Mouse (Mus musculus) heart, embryonic 11.5 days (tissue): ENCODE data around the gene Atpaf1. TPM values are rescaled to one million over a fixed set of nuclear protein-coding genes. Genes with fewer than 3 reads are reported as not detected.

ENCODE experiments used
- ATAC-seq: fragments of 200-750 bp; cut with Nextera tagmentation; replicated peaks from 2 replicates; pipeline ENCODE4 v1.8.0; 2017; ENCODE audit warnings: moderate library complexity; ENCODE audit not compliant: insufficient number of reproducible peaks, low FRiP score, low TSS enrichment
- H3K27ac ChIP-seq: fragments of 300-500 bp; sonication (generic); 2 replicates; pipeline ENCODE4 v1.5.1; 2014; ENCODE audit warnings: mild to moderate bottlenecking, low read depth, low read length
- H3K27me3 ChIP-seq: fragments of 300-500 bp; sonication (generic); 2 replicates; pipeline ENCODE4 v1.6.1; 2014; ENCODE audit warnings: mild to moderate bottlenecking, low read length, mixed read lengths; ENCODE audit not compliant: control insufficient read depth, insufficient read depth
- H3K36me3 ChIP-seq: fragments of 300-500 bp; sonication (generic); 2 replicates; pipeline ENCODE4 v1.6.1; 2014; ENCODE audit warnings: mild to moderate bottlenecking, low read length, moderate library complexity, mixed read lengths; ENCODE audit not compliant: control insufficient read depth, insufficient read depth
- H3K4me1 ChIP-seq: fragments of 300-500 bp; sonication (generic); 2 replicates; pipeline ENCODE4 v1.6.1; 2014; ENCODE audit warnings: low read length; ENCODE audit not compliant: control insufficient read depth, insufficient read depth
- H3K4me2 ChIP-seq: fragments of 300-500 bp; sonication (generic); 2 replicates; pipeline ENCODE4 v1.6.1; 2014; ENCODE audit warnings: mild to moderate bottlenecking, moderate library complexity
- H3K4me3 ChIP-seq: fragments of 300-500 bp; sonication (generic); 2 replicates; pipeline ENCODE4 v1.5.1; 2014; ENCODE audit warnings: low read depth, low read length
- H3K9ac ChIP-seq: fragments of 300-500 bp; sonication (generic); 2 replicates; pipeline ENCODE4 v1.6.1; 2014; ENCODE audit warnings: mild to moderate bottlenecking, low read depth, low read length, moderate library complexity
- H3K9me3 ChIP-seq: fragments of 300-500 bp; sonication (generic); replicated peaks from 2 replicates; pipeline ENCODE4 v1.6.1; 2016; ENCODE audit warnings: low read length; ENCODE audit not compliant: control insufficient read depth
- WGBS: fragments of 180-500 bp; shearing (Covaris S2); extraction: QIAGEN DNeasy Blood & Tissue Kit; methylation state at CpG from one replicate; pipeline ENCODE4 v1.1.7; 2014; ENCODE audit not compliant: insufficient replicate concordance; 5-methylcytosine and 5-hydroxymethylcytosine counted together
- polyA plus RNA-seq: library from polyadenylated mRNA; unstranded; fragments of >200 nt; fragmentation: Nextera tagmentation; extraction: Ambion mirVana; gene quantifications from 2 replicates; pipeline ENCODE4 v1.2.1, GENCODE M21; 2014

The Atpaf1 gene
- polyA plus RNA-seq, 1 experiment from 2014 or later: 77.9 TPM

GRCm38 (mm10) chr4:115754101-115754500 is 30.5 kb upstream of the Atpaf1 start:
- Histone ChIP-seq H3K4me3 (no peak overlapping the region), H3K9ac (no peak overlapping the region), H3K27ac (no peak overlapping the region), H3K36me3 (peaks cover 7% of the 10 kb centered on the region), H3K27me3 (no peaks in the 10 kb centered on the region), H3K9me3 (no peaks in the 10 kb centered on the region), H3K4me2 (no peak overlapping the region), H3K4me1 (no peaks in the 10 kb centered on the region)
- ATAC-seq: no peak
- 87% methylated on average over 3 of the region's 3 CpGs for WGBS

- Histone ChIP-seq H3K36me3 (no peaks in the 10 kb centered on the region; the same call in 1 of the 2 replicates), H3K9ac (no peak overlapping the region), H3K4me1 (no peaks in the 10 kb centered on the region), H3K4me3 (no peak overlapping the region), H3K27me3 (no peaks in the 10 kb centered on the region), H3K4me2 (no peak overlapping the region), H3K9me3 (no peaks in the 10 kb centered on the region), H3K27ac (no peak overlapping the region)
- ATAC-seq: no peak
- 86% methylated on average over 1 of the region's 1 CpGs for WGBS
Observed at GRCm38 (mm10) chr4:115754851-115755250, 29.8 kb upstream of the Atpaf1 start.

- no peaks in the 10 kb centered on the region for H3K27me3 ChIP-seq
- ATAC-seq: no peak
- H3K4me2 ChIP-seq: no peak overlapping the region
- no peak overlapping the region for H3K4me3 ChIP-seq
- WGBS: 85% methylated on average over 3 of the region's 3 CpGs
- no peaks in the 10 kb centered on the region for H3K4me1 ChIP-seq
- H3K36me3 ChIP-seq: peaks cover 6% of the 10 kb centered on the region
- no peaks in the 10 kb centered on the region for H3K9me3 ChIP-seq
- no peak overlapping the region for H3K27ac ChIP-seq
- H3K9ac ChIP-seq: no peak overlapping the region
Observed at GRCm38 (mm10) chr4:115761206-115761605, 23.4 kb upstream of the Atpaf1 start.

GRCm38 (mm10) chr4:115764581-115764980 is 20.0 kb upstream of the Atpaf1 start:
- Histone ChIP-seq H3K9ac (no peak overlapping the region), H3K4me3 (no peak overlapping the region), H3K9me3 (no peaks in the 10 kb centered on the region), H3K36me3 (peaks cover 8% of the 10 kb centered on the region), H3K4me1 (no peaks in the 10 kb centered on the region), H3K27me3 (no peaks in the 10 kb centered on the region), H3K27ac (no peak overlapping the region), H3K4me2 (no peak overlapping the region)
- no peak for ATAC-seq
- WGBS: 92% methylated on average over 11 of the region's 11 CpGs

- WGBS: 81% methylated on average over 11 of the region's 11 CpGs
- no peak for ATAC-seq
- Histone ChIP-seq H3K4me3 (no peak overlapping the region), H3K27ac (no peak overlapping the region), H3K36me3 (peaks cover 11% of the 10 kb centered on the region), H3K4me2 (no peak overlapping the region), H3K9me3 (no peaks in the 10 kb centered on the region), H3K4me1 (no peaks in the 10 kb centered on the region), H3K9ac (no peak overlapping the region), H3K27me3 (no peaks in the 10 kb centered on the region)
Observed at GRCm38 (mm10) chr4:115767647-115768467, 16.8 kb upstream of the Atpaf1 start.

GRCm38 (mm10) chr4:115775056-115775455 is 9.6 kb upstream of the Atpaf1 start:
- H3K27ac ChIP-seq: no peak overlapping the region
- H3K4me3 ChIP-seq: no peak overlapping the region
- no peaks in the 10 kb centered on the region for H3K9me3 ChIP-seq
- H3K4me1 ChIP-seq: no peaks in the 10 kb centered on the region
- H3K27me3 ChIP-seq: no peaks in the 10 kb centered on the region
- WGBS: 79% methylated on average over 6 of the region's 6 CpGs
- no peak overlapping the region for H3K9ac ChIP-seq
- no peak overlapping the region for H3K4me2 ChIP-seq
- no peak for ATAC-seq
- peaks cover 3% of the 10 kb centered on the region; the same call in 1 of the 2 replicates for H3K36me3 ChIP-seq

GRCm38 (mm10) chr4:115777627-115778026 is 7.0 kb upstream of the Atpaf1 start:
- Histone ChIP-seq H3K27me3 (no peaks in the 10 kb centered on the region), H3K4me3 (no peak overlapping the region), H3K27ac (no peak overlapping the region), H3K9ac (no peak overlapping the region), H3K4me1 (peaks cover 8% of the 10 kb centered on the region; the same call in 1 of the 2 replicates), H3K36me3 (no peaks in the 10 kb centered on the region), H3K9me3 (no peaks in the 10 kb centered on the region), H3K4me2 (no peak overlapping the region)
- 78% methylated on average over 2 of the region's 2 CpGs for WGBS
- no peak for ATAC-seq

- no peak for ATAC-seq
- H3K27ac ChIP-seq: no peak overlapping the region
- H3K9ac ChIP-seq: peak overlapping the region; percentile 34; the same call in 1 of the 2 replicates
- no peaks in the 10 kb centered on the region for H3K27me3 ChIP-seq
- H3K4me2 ChIP-seq: no peak overlapping the region
- H3K4me1 ChIP-seq: peaks cover 8% of the 10 kb centered on the region
- no peak overlapping the region for H3K4me3 ChIP-seq
- no peaks in the 10 kb centered on the region for H3K9me3 ChIP-seq
- 42% methylated on average over 6 of the region's 6 CpGs for WGBS
- H3K36me3 ChIP-seq: no peaks in the 10 kb centered on the region
Observed at GRCm38 (mm10) chr4:115780269-115780668, 4.3 kb upstream of the Atpaf1 start.

- no peak within 1 kb of the TSS for H3K4me2 ChIP-seq
- H3K9me3 ChIP-seq: no peaks in the 10 kb centered on the region
- no peak within 1 kb of the TSS for H3K27ac ChIP-seq
- no peaks in the 10 kb centered on the region for H3K36me3 ChIP-seq
- H3K4me3 ChIP-seq: no peak within 1 kb of the TSS
- H3K27me3 ChIP-seq: no peaks in the 10 kb centered on the region
- WGBS: 83% methylated on average over 3 of the region's 3 CpGs
- H3K9ac ChIP-seq: peak within 1 kb of the TSS; percentile 34; the same call in 1 of the 2 replicates
- peaks cover 12% of the 10 kb centered on the region for H3K4me1 ChIP-seq
- ATAC-seq: no peak
Observed at GRCm38 (mm10) chr4:115780918-115781317, 3.7 kb upstream of the Atpaf1 start, which contains the start of gene Tex38. Gene Tex38 (minus strand): TSS chr4:115781018.
